Mouse (Mus musculus) CD8-positive naive resting alpha-beta T cell, adult 2 months (primary cell): Measurements from ENCODE around the gene Slc30a2.

Experiments used
- DNase-seq, 2 experiments: peaks; one replicate each; pipeline ENCODE4 v3.0.0; 2022; ENCODE audit warnings: low read depth in 2 of 2, low spot score in 2 of 2

Gene Slc30a2

GRCm38 (mm10) chr4:134395977-134396825 lies 53.2 kb downstream of the Slc30a2 start, which contains the start of gene Pafah2:
TSS of gene Pafah2 (plus strand) at chr4:134396320.
- DNase-seq, result peak; percentile 92

- no peak for DNase-seq
These were observed 54.1 kb downstream of the Slc30a2 start for GRCm38 (mm10) chr4:134397121-134397520.

- DNase-seq, result no peak
These were observed 54.8 kb downstream of the Slc30a2 start for GRCm38 (mm10) chr4:134397732-134398131.

- DNase-seq, result no peak
These were observed 57.2 kb downstream of the Slc30a2 start for GRCm38 (mm10) chr4:134400206-134400605.

- peak in 1 of 2 experiments; percentile 21 for DNase-seq
These were observed 58.2 kb downstream of the Slc30a2 start for GRCm38 (mm10) chr4:134401181-134401661.

- no peak for DNase-seq
These were observed 59.0 kb downstream of the Slc30a2 start for GRCm38 (mm10) chr4:134401856-134402570.

GRCm38 (mm10) chr4:134402571-134403262 lies 59.7 kb downstream of the Slc30a2 start:
- DNase-seq, result no peak

- no peak for DNase-seq
These were observed 60.7 kb downstream of the Slc30a2 start for GRCm38 (mm10) chr4:134403721-134404120.
